Mouse (Mus musculus) 3134 (cell line): ENCODE measurements around the gene Rft1.

Experiments
- DNase-seq: peaks from one replicate; pipeline ENCODE4 v3.0.0-alpha.2; 2011; ENCODE audit warnings: low spot score; ENCODE audit not compliant: insufficient read length; ENCODE audit errors: extremely low read depth

Rft1 gene

DNA sequence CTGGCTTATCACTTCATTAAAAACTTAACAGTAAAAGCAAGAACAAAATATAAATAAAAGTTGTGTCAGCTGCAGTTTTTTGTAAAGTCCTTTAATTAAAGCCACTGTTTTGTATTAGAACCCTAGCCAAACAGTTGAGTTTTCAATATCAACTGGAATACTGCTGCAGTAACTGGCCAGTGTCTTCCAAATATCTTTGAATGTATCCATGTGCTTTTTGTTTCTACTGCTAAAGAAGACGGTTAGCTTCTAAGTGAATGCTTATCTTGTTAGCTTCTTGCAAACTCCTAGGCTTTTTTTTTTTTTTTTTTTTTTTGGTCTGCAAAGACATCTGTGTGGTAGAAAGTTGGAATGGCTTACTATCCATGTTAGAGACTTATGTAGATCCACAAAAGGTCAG is 65.4 kb downstream of the Rft1 start:
- no peak for DNase-seq

DNA sequence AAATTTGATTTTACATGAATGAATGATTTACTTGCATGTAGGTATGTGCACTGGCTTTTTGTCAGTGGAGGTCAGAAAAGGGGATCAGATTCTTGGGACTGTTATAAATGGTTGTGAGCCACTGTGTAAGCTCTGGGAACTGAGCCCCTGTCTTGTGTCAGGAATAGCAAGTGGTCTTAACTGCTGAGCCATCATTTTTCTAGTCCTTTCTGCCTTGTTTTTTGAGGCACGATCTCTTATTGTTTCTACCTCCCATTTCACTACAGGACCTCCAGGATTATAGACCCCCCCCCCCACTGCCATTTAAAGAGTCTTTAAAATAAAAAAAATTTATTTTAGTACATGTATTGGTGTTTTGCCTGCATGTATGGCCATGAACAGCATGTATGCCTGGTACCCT is 67.7 kb downstream of the Rft1 start:
- DNase-seq = no peak

DNA sequence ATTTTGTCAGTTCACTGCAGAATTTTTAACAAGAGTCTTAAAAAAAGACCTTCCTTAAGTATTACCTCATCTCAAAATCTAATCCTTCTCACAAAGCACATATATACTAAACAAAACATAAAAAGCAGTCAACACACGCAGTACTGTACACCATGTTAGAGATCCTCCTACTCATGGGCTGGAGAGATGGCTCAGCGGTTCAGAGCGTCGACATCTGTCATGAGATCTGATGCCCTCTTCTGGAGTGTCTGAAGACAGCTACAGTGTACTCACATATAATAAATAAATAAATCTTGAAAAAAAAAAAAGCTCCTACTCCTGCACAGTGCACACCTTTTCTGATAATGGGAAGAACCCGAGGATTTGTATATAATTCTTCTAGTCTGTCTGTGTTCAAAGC is 68.2 kb downstream of the Rft1 start:
- DNase-seq = no peak

DNA sequence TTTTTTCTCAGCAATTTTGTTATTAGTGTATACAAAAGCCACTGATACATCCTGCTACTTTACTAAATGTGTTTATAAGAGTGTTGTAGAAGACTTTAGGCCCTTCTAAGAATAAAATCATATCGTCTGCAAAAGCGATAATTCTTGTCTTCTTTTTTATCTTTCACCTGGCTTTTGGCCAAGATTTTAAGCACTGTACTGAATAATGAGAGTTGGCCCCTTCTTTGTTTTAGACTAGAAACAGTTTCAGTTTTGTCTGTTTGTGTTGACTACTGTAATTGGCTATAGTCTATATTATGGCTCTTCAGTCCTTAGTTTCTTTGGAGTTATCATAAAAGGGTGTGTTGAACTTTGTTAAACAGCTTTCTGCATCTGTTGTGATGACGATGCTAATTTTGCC is 77.7 kb downstream of the Rft1 start:
- DNase-seq = no peak

DNA sequence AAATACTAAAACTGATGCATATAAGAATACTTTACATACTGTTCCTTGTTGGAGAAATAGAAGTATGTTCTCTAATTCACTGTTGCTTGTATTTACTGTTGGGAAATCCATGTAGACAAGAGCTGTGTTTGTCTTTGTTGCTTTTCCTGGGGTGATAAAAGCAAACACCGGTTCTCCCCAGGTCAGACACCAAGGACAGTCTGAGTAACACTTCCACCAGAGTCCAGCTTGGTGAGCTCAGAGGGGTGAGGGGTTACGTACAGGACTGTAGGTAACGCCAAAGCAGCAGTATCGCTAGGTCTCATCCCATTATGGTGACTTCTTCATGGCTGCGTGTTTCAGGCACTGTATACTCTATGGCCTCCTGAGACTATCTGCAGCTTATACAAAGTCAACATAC is 80.5 kb downstream of the Rft1 start:
- no peak for DNase-seq

DNA sequence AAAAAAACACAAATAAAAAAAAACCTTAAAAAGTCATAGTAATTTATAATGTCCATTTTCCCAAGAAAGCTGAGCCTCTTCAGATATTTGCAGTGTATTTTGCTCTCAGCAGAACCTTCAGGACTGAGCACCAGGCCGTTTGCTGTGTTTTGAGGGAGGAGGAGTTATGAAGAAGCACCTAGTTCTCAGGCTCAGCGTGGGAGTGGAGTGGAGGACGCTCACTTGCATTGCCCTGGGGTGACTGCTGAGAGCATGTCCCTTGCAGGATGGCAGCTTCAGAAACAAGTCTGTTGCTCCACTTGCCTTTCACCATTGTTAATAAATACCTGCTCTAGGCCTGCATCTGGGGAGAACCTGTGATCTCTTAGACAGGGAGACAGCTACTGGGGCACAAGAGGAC is 81.7 kb downstream of the Rft1 start:
- no peak for DNase-seq

DNA sequence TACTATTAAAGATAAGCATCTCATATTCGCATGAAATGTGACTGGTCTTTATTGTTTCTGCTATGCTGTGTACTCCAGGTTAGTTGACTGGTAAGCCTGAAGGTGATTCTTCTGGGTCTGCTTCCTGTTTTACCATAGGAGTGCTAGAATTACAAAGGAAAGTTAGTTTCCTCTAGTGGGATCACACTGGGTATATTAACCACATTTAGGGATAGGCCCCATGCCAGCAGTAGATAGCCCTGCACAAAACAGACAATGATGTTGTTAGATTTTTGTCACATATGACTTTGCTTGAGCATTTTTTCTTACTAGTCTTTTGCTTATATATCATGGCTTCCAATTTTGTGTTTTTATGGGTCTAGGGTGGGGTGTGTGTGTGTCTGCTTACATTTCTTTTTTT is 82.3 kb downstream of the Rft1 start:
- DNase-seq = no peak
